Mouse (Mus musculus) lung, adult 2 months (tissue): Measurements from ENCODE around the gene Kif22.

Experiments
- CTCF ChIP-seq: fragments of 200-500 bp; IDR thresholded peaks from 2 replicates; pipeline ENCODE4 v1.5.1; 2011; ENCODE audit warnings: mild to moderate bottlenecking, low read length, control low read depth; ENCODE audit not compliant: insufficient read depth
- POLR2A ChIP-seq: fragments of 200-500 bp; IDR thresholded peaks from 2 replicates; pipeline ENCODE4 v1.6.1; 2011; ENCODE audit warnings: low read depth, mild to moderate bottlenecking, control low read depth, low read length, borderline replicate concordance; ENCODE audit errors: extremely low read depth

GRCm38 (mm10) chr7:127017950-127018345, 24.3 kb downstream of the Kif22 start:
- TF ChIP-seq POLR2A (no peak), CTCF (no peak)
